9 mouse cellular contexts compared by ENCODE assay signal in the genomic region with DNA sequence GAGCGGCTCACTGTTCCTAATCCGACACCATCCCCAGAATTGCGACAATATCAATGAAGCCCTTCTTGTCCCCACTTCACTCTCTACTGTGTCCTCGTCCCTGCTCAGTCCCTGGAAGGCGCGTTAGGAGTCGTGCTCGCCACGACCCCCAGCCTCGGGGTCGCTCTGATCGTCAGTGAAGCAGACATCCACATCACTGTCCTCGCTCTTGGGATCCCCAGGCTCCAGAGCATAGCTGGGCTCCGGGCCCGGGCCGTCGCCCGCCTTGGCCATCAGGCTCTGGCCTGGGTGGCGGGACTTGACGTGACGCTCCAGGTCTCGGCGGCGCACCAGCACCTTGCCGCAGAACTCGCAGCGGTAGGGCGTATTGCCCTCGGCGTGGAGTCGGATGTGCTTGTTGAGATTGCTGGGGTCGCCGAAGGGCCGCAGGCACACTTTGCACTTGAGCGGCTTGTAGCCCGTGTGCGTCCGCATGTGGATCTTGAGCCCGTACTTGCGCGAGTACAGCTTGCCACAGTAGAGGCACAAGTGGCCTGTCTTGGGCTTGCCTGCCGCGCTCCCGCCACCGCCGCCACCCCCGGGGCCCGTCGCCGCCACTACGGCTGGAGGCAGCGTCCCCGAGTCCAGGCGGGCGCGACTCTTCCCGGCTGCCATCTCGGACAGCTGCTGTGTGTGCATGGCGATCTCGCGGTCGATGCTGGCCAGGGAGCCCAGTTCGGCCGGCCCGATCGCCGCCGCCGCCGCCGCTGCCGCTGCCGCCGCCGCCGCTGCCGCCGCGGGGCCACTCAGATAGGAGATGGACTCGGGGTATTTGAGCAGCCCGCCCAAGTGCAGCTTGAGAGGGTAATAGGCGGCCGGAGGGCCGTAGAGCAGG. TPM values are rescaled to one million over a fixed set of nuclear protein-coding genes. Genes with fewer than 3 reads are reported as not detected.
DNase-seq lines count a peak whose midpoint lies in the region; ATAC-seq and TF ChIP-seq lines count a peak whose summit lies in the region.
"Had no signal": no experiment of that assay in that cellular context is flagged by ENCODE, and none has a peak within 500 bp of the region (broad histone marks: within the 10 kb centered on the region; RNA-seq: fewer than 3 reads in every experiment).

No protein-coding gene starts in this region.

- TF ChIP-seq CTCF in ES-Bruce4 (IDR thresholded peaks at IDR 0.05; ENCODE audit: low read depth, low read length): no peak
- TF ChIP-seq CTCF in liver, postnatal 0 days (IDR thresholded peaks at IDR 0.05; ENCODE audit: low read depth): no peak

- no peaks in the 10 kb centered on the region for H3K36me3 ChIP-seq in ES-Bruce4 (ENCODE audit: control insufficient read depth, insufficient read depth, low read length, poor library complexity, severe bottlenecking)
- no peaks in the 10 kb centered on the region for H3K36me3 ChIP-seq in forebrain, embryonic 16.5 days (ENCODE audit: control insufficient read depth, insufficient read depth)
- H3K36me3 ChIP-seq in liver, postnatal 0 days (replicated peaks; ENCODE audit: insufficient read depth, low read length): no peaks in the 10 kb centered on the region

- ATAC-seq in forebrain, embryonic 16.5 days: peak; percentile 2; the same call in 1 of the 2 replicates
- no peak for ATAC-seq in liver, postnatal 0 days

- peak overlapping the region; percentile 75 for H3K4me3 ChIP-seq in ES-Bruce4 (ENCODE audit: low read depth, low read length)
- peak overlapping the region; percentile 33 for H3K4me3 ChIP-seq in forebrain, embryonic 16.5 days (replicated peaks; ENCODE audit: low read length)
- H3K4me3 ChIP-seq in liver, postnatal 0 days (ENCODE audit: low read depth, low read length): peak overlapping the region; percentile 39
- H3K4me3 ChIP-seq: myocyte had no signal

- H3K27ac ChIP-seq in ES-Bruce4 (ENCODE audit: insufficient read depth, low read length): no peak overlapping the region
- H3K27ac ChIP-seq in forebrain, embryonic 16.5 days (ENCODE audit: low read length): no peak overlapping the region
- H3K27ac ChIP-seq in liver, postnatal 0 days (ENCODE audit: low read depth): no peak overlapping the region

- H3K4me1 ChIP-seq in ES-Bruce4 (ENCODE audit: control insufficient read depth, insufficient read depth, low read length): no peaks in the 10 kb centered on the region
- H3K4me1 ChIP-seq in forebrain, embryonic 16.5 days (replicated peaks; ENCODE audit: control insufficient read depth, insufficient read depth, low read length): peaks cover 18% of the 10 kb centered on the region
- H3K4me1 ChIP-seq in liver, postnatal 0 days (ENCODE audit: insufficient read depth): peaks cover 8% of the 10 kb centered on the region

- TF ChIP-seq EP300 in ES-Bruce4 (IDR thresholded peaks at IDR 0.05; ENCODE audit: insufficient read depth, low read depth, low read length): no peak
- TF ChIP-seq EP300 in liver, postnatal 0 days (IDR thresholded peaks at IDR 0.05; ENCODE audit: low read depth): no peak

- peak; percentile 11 for DNase-seq in adrenal gland, adult 2 months
- no peak for DNase-seq in adrenal gland, postnatal 4 days (ENCODE audit: low spot score in 2 of 2)
- DNase-seq in liver, postnatal 0 days: no peak
- no peak for DNase-seq in right cerebral cortex, adult 18-20 months
- DNase-seq in layer of hippocampus, adult 11-12 months (ENCODE audit: low spot score): no peak
- no peak for DNase-seq in kidney, postnatal 10 days

- peak overlapping the region; percentile 75 for H3K9ac ChIP-seq in ES-Bruce4 (ENCODE audit: low read depth, poor library complexity, severe bottlenecking)
- H3K9ac ChIP-seq in forebrain, embryonic 16.5 days (replicated peaks; ENCODE audit: low read depth, low read length): no peak overlapping the region
- no peak overlapping the region for H3K9ac ChIP-seq in liver, postnatal 0 days (replicated peaks)

- no peaks in the 10 kb centered on the region for H3K9me3 ChIP-seq in ES-Bruce4 (replicated peaks; ENCODE audit: control insufficient read depth, insufficient read depth, low read length, poor library complexity, severe bottlenecking)
- no peaks in the 10 kb centered on the region for H3K9me3 ChIP-seq in forebrain, embryonic 16.5 days (ENCODE audit: control insufficient read depth, low read length)
- no peaks in the 10 kb centered on the region for H3K9me3 ChIP-seq in liver, postnatal 0 days (ENCODE audit: low read length)

- WGBS in forebrain, embryonic 16.5 days: under 1% methylated on average over 82 of the region's 84 CpGs
- 2% methylated on average over 75 of the region's 84 CpGs for WGBS in liver, postnatal 0 days (ENCODE audit: insufficient replicate concordance)

- H3K27me3 ChIP-seq in ES-Bruce4 (ENCODE audit: control insufficient read depth, insufficient read depth, low read length, poor library complexity, severe bottlenecking): peaks cover 1% of the 10 kb centered on the region
- peaks cover 76% of the 10 kb centered on the region for H3K27me3 ChIP-seq in forebrain, embryonic 16.5 days (replicated peaks; ENCODE audit: control insufficient read depth, insufficient read depth, low read length)
- peaks cover 91% of the 10 kb centered on the region for H3K27me3 ChIP-seq in liver, postnatal 0 days (ENCODE audit: insufficient read depth, low read length)

- TF ChIP-seq POLR2A in ES-Bruce4 (IDR thresholded peaks at IDR 0.05; ENCODE audit: insufficient read depth, low read length): no peak

- H3K4me2 ChIP-seq in forebrain, embryonic 16.5 days (ENCODE audit: low read length): peak overlapping the region; percentile 42
- H3K4me2 ChIP-seq in liver, postnatal 0 days (ENCODE audit: low read depth, low read length): peak overlapping the region; percentile 63

RNA-seq across cellular contexts. Expression of a gene that starts 7.4 kb away (rescaled TPM):
- not detected for total RNA-seq in adrenal gland, adult 2 months (2021)
- polyA plus RNA-seq in adrenal gland, adult 2 months (2012; rRNA removed): 0.03 TPM in 1 of 2 replicates, not detected in the other
- not detected for total RNA-seq in adrenal gland, postnatal 4 days (2021)
- not detected in 2 replicates for polyA plus RNA-seq in ES-Bruce4 (2011; ENCODE audit: insufficient read depth, insufficient read length, low read depth, missing spikeins)
- polyA plus RNA-seq in forebrain, embryonic 16.5 days (2015; fragmentation: Nextera tagmentation; extraction: Ambion mirVana): not detected in 2 replicates
- not detected in 2 replicates for polyA plus RNA-seq in liver, postnatal 0 days (2015; fragmentation: Nextera tagmentation; extraction: Ambion mirVana)
- polyA plus RNA-seq: myocyte had no signal

RNA-seq across cellular contexts. Expression of a gene that starts 49.2 kb away (rescaled TPM):
- total RNA-seq in adrenal gland, adult 2 months (2021): 10 to 100 TPM; 18.5 to 26.9 TPM
- polyA plus RNA-seq in adrenal gland, adult 2 months (2012; rRNA removed): 2.4 and 2.7 TPM in 2 replicates
- 10 to 100 TPM; 21.3 to 22.4 TPM for total RNA-seq in adrenal gland, postnatal 4 days (2021)
- polyA plus RNA-seq in ES-Bruce4 (2011; ENCODE audit: insufficient read depth, insufficient read length, low read depth, missing spikeins): 79.5 and 95.5 TPM in 2 replicates
- polyA plus RNA-seq in forebrain, embryonic 16.5 days (2015; fragmentation: Nextera tagmentation; extraction: Ambion mirVana): 68.4 and 68.5 TPM in 2 replicates
- 12.7 and 13.9 TPM in 2 replicates for polyA plus RNA-seq in liver, postnatal 0 days (2015; fragmentation: Nextera tagmentation; extraction: Ambion mirVana)
